Mouse (Mus musculus): ENCODE measurements around the gene Nol10.

GRCm38 (mm10) chr12:17386896-17387295 is 38.6 kb downstream of the Nol10 start:
- TF ChIP-seq POLR2A (IDR thresholded peaks at IDR 0.05; ENCODE audit: extremely low read depth, insufficient read depth, low read length) (no peak), CTCF (IDR thresholded peaks at IDR 0.05; ENCODE audit: extremely low read depth, insufficient read depth, low read length) (no peak)

Measured in cortical plate, adult 2 months (tissue).